Mouse (Mus musculus) stomach, postnatal 0 days (tissue): ENCODE data around the gene Tgoln1. TPM values are rescaled to one million over a fixed set of nuclear protein-coding genes. Genes with fewer than 3 reads are reported as not detected.

Experiments
- ATAC-seq: fragments of 200-750 bp; cut with Nextera tagmentation; 2 replicates; pipeline ENCODE4 v1.8.0; 2017; ENCODE audit not compliant: low FRiP score, low TSS enrichment
- DNase-seq: peaks from one replicate; pipeline ENCODE4 v3.0.0-alpha.2; 2016; ENCODE audit warnings: low spot score
- H3K27ac ChIP-seq: fragments of 300-500 bp; sonication (generic); replicated peaks from 2 replicates; pipeline ENCODE4 v1.5.1; 2014; ENCODE audit warnings: mild to moderate bottlenecking, control low read depth
- H3K27me3 ChIP-seq: fragments of 300-500 bp; sonication (generic); 2 replicates; pipeline ENCODE4 v1.6.1; 2014; ENCODE audit warnings: low read length; ENCODE audit not compliant: control insufficient read depth, insufficient read depth
- H3K36me3 ChIP-seq: fragments of 300-500 bp; sonication (generic); 2 replicates; pipeline ENCODE4 v1.6.1; 2014; ENCODE audit warnings: low read length, mixed read lengths; ENCODE audit not compliant: control insufficient read depth, insufficient read depth
- H3K4me1 ChIP-seq: fragments of 300-500 bp; sonication (generic); replicated peaks from 2 replicates; pipeline ENCODE4 v1.6.1; 2014; ENCODE audit warnings: antibody characterized with exemption; ENCODE audit not compliant: control insufficient read depth, insufficient read depth
- H3K4me2 ChIP-seq: fragments of 300-500 bp; sonication (generic); replicated peaks from 2 replicates; pipeline ENCODE4 v1.6.1; 2014; ENCODE audit warnings: low read depth, mild to moderate bottlenecking, control low read depth, moderate library complexity
- H3K4me3 ChIP-seq: fragments of 300-500 bp; sonication (generic); 2 replicates; pipeline ENCODE4 v1.5.1; 2014; ENCODE audit warnings: low read depth, low read length, control low read depth
- H3K9ac ChIP-seq: fragments of 300-500 bp; sonication (generic); 2 replicates; pipeline ENCODE4 v1.6.1; 2014; ENCODE audit warnings: mild to moderate bottlenecking, low read length, control low read depth, mixed read lengths
- H3K9me3 ChIP-seq: fragments of 300-500 bp; sonication (generic); 2 replicates; pipeline ENCODE4 v1.6.1; 2016; ENCODE audit warnings: low read length; ENCODE audit not compliant: control insufficient read depth
- CTCF ChIP-seq: IDR thresholded peaks from 2 replicates; pipeline ENCODE4 v1.5.1; 2016; ENCODE audit warnings: antibody characterized with exemption, low read depth, mild to moderate bottlenecking, moderate library complexity
- EP300 ChIP-seq: optimal IDR thresholded peaks from 2 replicates; pipeline ENCODE3; 2016; ENCODE audit warnings: antibody characterized with exemption
- WGBS: fragments of 180-500 bp; shearing (Covaris S2); extraction: QIAGEN DNeasy Blood & Tissue Kit; methylation state at CpG from one replicate; pipeline ENCODE4 v1.1.7; 2014; 5-methylcytosine and 5-hydroxymethylcytosine counted together
- polyA plus RNA-seq: library from polyadenylated mRNA; unstranded; fragments of >200 nt; fragmentation: Nextera tagmentation; extraction: Ambion mirVana; gene quantifications from 2 replicates; pipeline ENCODE4 v1.2.1, GENCODE M21; 2015

Tgoln1 gene
- polyA plus RNA-seq, 1 experiment from 2014 or later: 37.2 TPM

DNA sequence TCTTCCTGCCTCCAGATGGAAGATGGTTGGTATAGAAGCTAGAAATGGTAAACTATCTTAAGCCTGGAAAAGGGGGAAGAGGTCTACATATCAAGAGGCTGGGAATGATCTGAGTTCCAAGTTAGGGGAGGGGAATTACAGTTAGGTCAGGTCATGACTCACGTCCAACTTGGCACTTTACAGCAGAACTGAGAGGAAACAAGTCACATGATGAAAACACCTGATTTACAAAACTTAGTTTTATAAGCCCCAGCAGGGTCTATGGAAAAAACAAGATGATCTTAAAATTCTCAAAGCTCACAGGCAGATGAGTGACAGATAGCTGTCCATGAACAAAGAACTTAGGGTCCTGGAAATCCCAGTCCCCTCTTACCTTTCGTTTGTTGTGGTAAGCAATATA, 1.6 kb downstream of the Tgoln1 start:
- H3K36me3 ChIP-seq: peaks cover 5% of the 10 kb centered on the region; the same call in 1 of the 2 replicates
- H3K4me2 ChIP-seq: peak overlapping the region; percentile 94
- peak overlapping the region; percentile 85 for H3K4me3 ChIP-seq
- H3K9ac ChIP-seq: peak overlapping the region; percentile 79
- ATAC-seq: no peak
- no peak overlapping the region for H3K27ac ChIP-seq
- no peaks in the 10 kb centered on the region for H3K9me3 ChIP-seq
- H3K4me1 ChIP-seq: peaks cover 13% of the 10 kb centered on the region
- no peaks in the 10 kb centered on the region for H3K27me3 ChIP-seq
- TF ChIP-seq CTCF: no peak
- no peak for TF ChIP-seq EP300
- no peak for DNase-seq
- WGBS: 36% methylated on average over 2 of the region's 2 CpGs

DNA sequence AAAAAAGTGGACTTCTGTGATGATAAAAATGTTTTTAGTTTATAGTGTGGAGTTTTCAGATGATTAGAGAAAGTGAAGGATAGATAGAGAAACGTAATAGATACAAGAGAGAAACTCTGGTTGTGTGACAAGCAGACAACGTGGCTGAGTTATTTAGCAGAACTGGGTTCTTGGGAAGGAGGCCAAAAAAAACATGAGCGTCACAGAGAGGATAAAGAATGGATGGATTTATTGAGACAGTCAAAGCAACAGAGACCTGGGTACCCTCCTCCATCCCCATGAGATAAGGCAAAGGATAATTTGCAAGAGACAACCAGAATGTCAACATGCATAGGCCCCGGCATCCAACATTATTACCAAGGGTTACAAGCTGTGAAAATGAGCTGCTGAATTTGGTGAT, 6.5 kb downstream of the Tgoln1 start:
- no peaks in the 10 kb centered on the region for H3K9me3 ChIP-seq
- ATAC-seq (no peak), DNase-seq (no peak)
- H3K9ac ChIP-seq: no peak overlapping the region
- no peak for TF ChIP-seq EP300
- TF ChIP-seq CTCF: no peak
- no peak overlapping the region for H3K4me2 ChIP-seq
- peaks cover 9% of the 10 kb centered on the region; the same call in 1 of the 2 replicates for H3K36me3 ChIP-seq
- H3K27me3 ChIP-seq: no peaks in the 10 kb centered on the region
- 56% methylated on average over 4 of the region's 4 CpGs for WGBS
- no peak overlapping the region for H3K27ac ChIP-seq
- peaks cover 2% of the 10 kb centered on the region for H3K4me1 ChIP-seq
- H3K4me3 ChIP-seq: no peak overlapping the region

DNA sequence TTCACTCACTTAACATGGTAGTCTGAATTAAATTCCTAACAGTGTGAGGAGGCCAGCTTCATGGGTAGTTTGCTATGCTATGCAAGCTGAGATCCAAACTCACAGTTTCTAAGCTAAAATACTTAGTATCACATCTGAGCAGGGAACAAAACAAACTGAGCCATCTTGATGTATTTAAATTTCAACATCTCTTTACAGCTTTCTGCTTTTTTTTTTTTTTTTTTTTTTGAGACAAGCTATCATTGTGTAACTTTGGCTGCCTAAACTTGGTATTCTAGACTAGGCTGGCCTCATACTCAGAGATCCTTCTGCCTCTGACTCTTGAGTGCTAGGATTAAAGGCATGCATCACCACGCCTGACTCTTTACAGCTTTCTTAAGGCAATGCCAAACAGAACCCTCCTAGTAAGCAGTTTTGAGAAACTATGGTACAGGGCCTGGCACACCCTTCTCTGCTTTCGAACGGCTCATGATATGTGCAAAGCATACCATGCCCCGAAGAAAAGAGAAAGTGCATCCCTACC, 8.1 kb downstream of the Tgoln1 start:
- TF ChIP-seq CTCF: no peak
- no peak for TF ChIP-seq EP300
- Histone ChIP-seq H3K4me3 (no peak overlapping the region), H3K4me2 (no peak overlapping the region), H3K27me3 (no peaks in the 10 kb centered on the region), H3K9ac (no peak overlapping the region), H3K36me3 (peaks cover 14% of the 10 kb centered on the region; the same call in 1 of the 2 replicates), H3K4me1 (no peaks in the 10 kb centered on the region), H3K27ac (no peak overlapping the region), H3K9me3 (no peaks in the 10 kb centered on the region)
- WGBS: 67% methylated on average over 4 of the region's 4 CpGs
- no peak for DNase-seq
- no peak for ATAC-seq

DNA sequence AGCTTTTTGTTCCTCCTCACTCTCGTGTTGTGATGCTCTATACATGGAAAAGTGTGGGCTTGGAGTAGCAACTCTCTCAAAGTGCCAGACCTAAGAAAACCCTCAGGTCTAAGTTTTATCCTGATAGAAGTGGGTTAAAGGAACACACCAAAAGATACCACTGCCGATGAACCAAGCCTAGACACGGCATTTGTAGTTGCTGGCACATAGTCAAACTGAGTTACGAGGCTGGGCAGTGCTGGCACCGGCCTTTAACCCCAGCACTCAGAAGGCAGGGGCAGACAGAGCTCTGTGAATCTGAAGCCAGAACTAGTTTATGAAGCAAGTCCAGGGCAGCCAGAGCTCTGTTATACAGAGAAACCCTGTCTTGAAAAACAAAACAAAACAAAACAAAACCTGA, 9.1 kb downstream of the Tgoln1 start:
- WGBS: 80% methylated on average over 5 of the region's 5 CpGs
- H3K9me3 ChIP-seq: no peaks in the 10 kb centered on the region
- H3K4me1 ChIP-seq: no peaks in the 10 kb centered on the region
- no peak for ATAC-seq
- no peak overlapping the region for H3K4me3 ChIP-seq
- no peaks in the 10 kb centered on the region for H3K27me3 ChIP-seq
- H3K36me3 ChIP-seq: peaks cover 14% of the 10 kb centered on the region; the same call in 1 of the 2 replicates
- no peak for DNase-seq
- H3K27ac ChIP-seq: no peak overlapping the region
- TF ChIP-seq CTCF (no peak), EP300 (no peak)
- no peak overlapping the region for H3K9ac ChIP-seq
- H3K4me2 ChIP-seq: no peak overlapping the region

DNA sequence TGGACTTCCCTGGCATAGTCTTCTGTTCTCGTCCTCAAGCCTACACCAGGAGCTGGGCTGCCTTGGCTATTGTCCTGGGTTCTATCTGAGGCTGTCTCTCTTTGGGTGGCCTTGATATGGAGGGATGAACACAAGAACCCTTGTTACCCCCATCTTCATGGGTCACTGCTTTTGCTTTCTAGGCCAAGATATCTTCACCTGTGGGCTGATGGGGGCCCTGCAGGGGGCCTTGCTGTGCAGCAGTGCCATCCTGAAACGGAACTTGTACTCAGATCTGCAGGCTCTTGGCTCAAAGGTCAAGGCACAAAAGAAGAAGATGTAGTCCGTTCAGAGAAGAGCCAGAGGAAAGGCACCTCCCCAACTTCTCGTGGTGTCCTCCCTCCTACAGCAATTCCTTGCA, 9.7 kb downstream of the Tgoln1 start:
- no peak overlapping the region for H3K27ac ChIP-seq
- no peaks in the 10 kb centered on the region for H3K9me3 ChIP-seq
- WGBS: 90% methylated on average over 4 of the region's 4 CpGs
- DNase-seq (no peak), ATAC-seq (no peak)
- H3K4me3 ChIP-seq: no peak overlapping the region
- no peak for TF ChIP-seq CTCF
- TF ChIP-seq EP300: no peak
- H3K36me3 ChIP-seq: peaks cover 14% of the 10 kb centered on the region; the same call in 1 of the 2 replicates
- H3K9ac ChIP-seq: no peak overlapping the region
- H3K4me1 ChIP-seq: no peaks in the 10 kb centered on the region
- no peaks in the 10 kb centered on the region for H3K27me3 ChIP-seq
- no peak overlapping the region for H3K4me2 ChIP-seq

DNA sequence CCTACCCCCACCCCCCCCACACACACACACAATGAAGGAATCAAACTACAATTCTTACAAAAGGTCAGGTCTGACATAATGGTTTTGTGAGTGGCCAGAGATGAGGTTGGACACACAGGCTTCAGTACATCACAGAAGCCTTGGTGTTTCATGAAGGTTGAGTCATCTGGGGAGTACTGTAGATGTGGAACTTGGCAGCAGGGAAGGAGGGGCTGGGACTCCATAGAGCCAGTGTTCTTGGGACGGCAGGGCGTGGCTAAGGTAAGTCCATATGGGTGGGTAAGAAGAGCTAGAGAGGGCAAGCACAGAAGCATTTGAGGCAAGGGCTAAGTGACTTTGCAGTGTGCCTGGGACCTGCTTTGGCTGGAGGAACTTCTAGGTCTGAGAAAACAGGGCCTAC, 12.7 kb downstream of the Tgoln1 start:
- ATAC-seq: peak; percentile 82
- Histone ChIP-seq H3K4me3 (no peak overlapping the region), H3K9me3 (no peaks in the 10 kb centered on the region), H3K36me3 (peaks cover 12% of the 10 kb centered on the region; the same call in 1 of the 2 replicates), H3K27me3 (no peaks in the 10 kb centered on the region), H3K4me1 (0 out of 2 replicates have a peak, but pooled peaks cover 2% of the 10 kb centered on the region), H3K27ac (no peak overlapping the region; the same call in 1 of the 2 replicates), H3K4me2 (no peak overlapping the region), H3K9ac (no peak overlapping the region)
- peak; percentile 73 for DNase-seq
- TF ChIP-seq EP300 (no peak), CTCF (no peak)
- 53% methylated on average over 2 of the region's 2 CpGs for WGBS
